Mouse (Mus musculus) Patski (cell line): ENCODE results near the gene Actr10. TPM values are rescaled to one million over a fixed set of nuclear protein-coding genes. Genes with fewer than 3 reads are reported as not detected.

Experiments used
- ATAC-seq: fragments of 100-300 bp; one replicate; pipeline ENCODE4 v1.8.0; 2021
- CTCF ChIA-PET: fragments of 350-600 bp; sonication (Branson Sonifier 250); formaldehyde crosslinking; loops from one replicate; lab custom pipeline; 2022; ENCODE audit warnings: inconsistent platforms; lab: Charles Lee
- POLR2A ChIA-PET: fragments of 350-600 bp; sonication (Branson Sonifier 250); formaldehyde crosslinking; loops from one replicate; lab custom pipeline; 2022; ENCODE audit warnings: antibody characterized with exemption, inconsistent platforms; lab: Charles Lee
- DNase-seq: peaks from one replicate; pipeline ENCODE4 v3.0.0-alpha.2; 2011; ENCODE audit warnings: low read depth, low spot score
- H3K27me3 ChIP-seq: fragments of 371-371 bp; one replicate; pipeline ENCODE4 v1.5.1; 2021
- CTCF ChIP-seq: fragments of 100-300 bp; IDR thresholded peaks from one replicate; pipeline ENCODE4 v1.5.1; 2021
- in situ Hi-C: fragments of 300-500 bp; cut with MboI; formaldehyde crosslinking; loops from 3 replicates; pipeline ENCODE4 v1.11.1; 2018; ENCODE audit warnings: low pct_unique_long_range_greater_than_20kb, mixed read lengths
- polyA plus RNA-seq: library from polyadenylated mRNA; unstranded; gene quantifications from one replicate; pipeline ENCODE4 v1.2.3, GENCODE M21; 2021

The Actr10 gene
- polyA plus RNA-seq, 1 experiment from 2014 or later: 203 TPM

DNA sequence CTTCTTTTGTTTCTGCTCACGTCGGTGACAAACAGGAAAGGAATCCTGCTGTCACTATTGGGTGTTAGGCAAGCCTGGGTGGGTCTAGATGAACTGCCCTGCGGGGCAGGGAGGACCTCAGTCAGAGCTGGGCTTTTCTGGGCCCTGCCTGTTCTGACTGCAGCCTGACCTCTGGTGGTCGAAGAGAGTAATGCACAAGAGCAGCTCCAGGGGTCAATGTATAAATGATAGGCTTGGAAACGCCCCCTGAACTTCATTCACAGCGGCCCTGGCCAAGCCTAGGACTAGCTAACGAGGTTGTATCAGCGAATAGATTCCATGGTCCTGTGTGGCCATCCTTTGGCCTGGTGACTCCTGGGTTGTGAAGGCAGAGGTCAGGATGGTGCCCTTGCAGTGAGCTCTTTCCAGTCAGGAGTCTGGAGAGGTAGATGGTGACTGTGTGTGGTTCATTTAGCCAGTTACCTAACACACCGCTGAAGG lies 27.4 kb upstream of the Actr10 start:
- POLR2A ChIA-PET: no interaction called here
- in situ Hi-C loops: loop anchor here (5.0 to 10.0 kb wide), 2 partner anchors 145 to 413 kb away; no protein-coding TSS in a partner anchor

DNA sequence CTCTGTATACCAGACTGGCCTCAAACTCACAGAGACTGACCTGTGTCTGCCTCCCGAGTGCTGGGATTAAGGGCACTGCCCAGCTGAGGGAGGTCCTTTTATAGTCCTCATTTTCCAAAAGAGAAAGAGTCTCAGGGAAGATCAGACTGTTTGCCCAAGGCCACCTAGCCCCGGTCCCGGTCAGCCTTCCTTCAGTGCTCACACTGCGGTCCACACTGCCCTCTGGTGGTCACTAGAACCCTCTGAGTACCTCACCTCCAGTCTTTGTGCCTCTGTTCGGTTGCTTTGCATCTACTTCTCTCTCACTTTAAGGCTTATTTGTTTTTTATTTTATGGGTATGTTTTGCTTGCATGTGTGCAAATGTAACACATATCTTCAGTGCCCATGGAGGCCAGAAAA lies 26.6 kb upstream of the Actr10 start:
- ATAC-seq (peak; percentile 52), DNase-seq (no peak)
- in situ Hi-C loops: loop anchor here (5.0 to 10.0 kb wide), 2 partner anchors 146 to 414 kb away; no protein-coding TSS in a partner anchor
- TF ChIP-seq CTCF: peak; percentile 93
- POLR2A ChIA-PET: no interaction called here
- no peaks in the 10 kb centered on the region for H3K27me3 ChIP-seq
- CTCF ChIA-PET: interaction anchor here (0.7 to 2.8 kb wide), 16 partner anchors 15 to 419 kb away, joined by 3 to 48 read pairs (median 6); no protein-coding TSS in a partner anchor

More for the DNA sequence above, 27.4 kb upstream of the Actr10 start:
- no peaks in the 10 kb centered on the region for H3K27me3 ChIP-seq
- peak; percentile 89 for TF ChIP-seq CTCF
- ATAC-seq (peak; percentile 85), DNase-seq (peak; percentile 44)
- CTCF ChIA-PET: interaction anchor here (0.7 to 2.8 kb wide), 24 partner anchors 14 to 418 kb away, joined by 3 to 48 read pairs (median 5); no protein-coding TSS in a partner anchor

GRCm38 (mm10) chr12:70911676-70912379 lies 25.8 kb upstream of the Actr10 start:
- H3K27me3 ChIP-seq: no peaks in the 10 kb centered on the region
- in situ Hi-C loops: loop anchor here (5.0 to 10.0 kb wide), 2 partner anchors 147 to 415 kb away; no protein-coding TSS in a partner anchor
- no peak for TF ChIP-seq CTCF
- CTCF ChIA-PET: interaction anchor here (0.7 to 2.8 kb wide), 6 partner anchors 59 to 420 kb away, joined by 3 to 48 read pairs (median 8); no protein-coding TSS in a partner anchor
- DNase-seq: no peak
- POLR2A ChIA-PET: no interaction called here
- no peak for ATAC-seq

DNA sequence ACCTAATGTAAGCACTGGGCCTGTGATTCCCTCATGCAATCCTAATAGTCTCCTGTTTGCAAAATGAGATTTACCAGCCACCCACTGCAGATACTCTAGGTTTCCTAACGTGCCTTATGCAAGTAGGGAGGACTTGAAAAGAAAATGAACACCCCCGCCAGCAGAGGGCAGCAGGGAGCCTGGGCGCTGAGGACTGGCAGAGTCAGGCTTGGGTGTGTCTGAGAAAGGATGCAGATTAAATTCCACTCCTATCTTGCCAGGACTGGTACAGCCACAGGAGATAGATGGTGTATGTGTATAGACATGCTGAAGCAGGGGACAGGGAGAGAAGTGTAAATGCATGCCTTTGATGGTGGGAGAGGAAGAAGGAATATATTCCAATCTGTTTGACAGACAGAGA lies 24.2 kb upstream of the Actr10 start:
- no peak for ATAC-seq
- POLR2A ChIA-PET: no interaction called here
- in situ Hi-C loops: loop anchor here (5.0 to 10.0 kb wide), 2 partner anchors 149 to 416 kb away; no protein-coding TSS in a partner anchor
- no peaks in the 10 kb centered on the region for H3K27me3 ChIP-seq
- DNase-seq: no peak
- CTCF ChIA-PET: interaction anchor here (0.8 to 1.5 kb wide), 3 partner anchors 417 to 418 kb away, joined by 3 to 6 read pairs (median 5); no protein-coding TSS in a partner anchor
- peak; percentile 87 for TF ChIP-seq CTCF

DNA sequence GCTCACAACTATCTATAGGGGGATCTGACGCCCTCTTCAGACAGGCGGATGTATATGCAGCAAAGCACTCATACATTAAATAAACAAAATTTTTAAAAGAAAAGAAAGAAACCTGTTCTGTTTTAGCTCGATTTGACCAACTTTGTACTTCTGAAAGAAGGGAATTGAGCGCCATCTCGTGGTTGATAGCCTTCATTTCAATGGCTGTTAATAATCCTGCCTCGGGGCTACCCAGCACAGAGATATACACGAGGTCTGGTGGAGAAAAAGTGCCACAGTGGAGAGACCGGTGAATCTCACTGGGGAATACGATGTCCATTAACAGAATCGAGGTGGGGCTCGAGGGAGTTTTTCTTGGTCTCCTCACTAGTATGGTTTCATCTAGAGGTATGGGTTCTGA lies 23.3 kb upstream of the Actr10 start:
- DNase-seq (no peak), ATAC-seq (no peak)
- no peaks in the 10 kb centered on the region for H3K27me3 ChIP-seq
- POLR2A ChIA-PET: interaction anchor here (0.6 to 0.7 kb wide), 3 partner anchors 31 to 404 kb away, joined by 3 read pairs; no protein-coding TSS in a partner anchor
- peak; percentile 62 for TF ChIP-seq CTCF
- CTCF ChIA-PET: interaction anchor here (0.8 to 1.5 kb wide), 2 partner anchors 418 to 419 kb away, joined by 5 to 6 read pairs; no protein-coding TSS in a partner anchor
- in situ Hi-C loops: loop anchor here (5.0 to 10.0 kb wide), 2 partner anchors 150 to 417 kb away; no protein-coding TSS in a partner anchor

DNA sequence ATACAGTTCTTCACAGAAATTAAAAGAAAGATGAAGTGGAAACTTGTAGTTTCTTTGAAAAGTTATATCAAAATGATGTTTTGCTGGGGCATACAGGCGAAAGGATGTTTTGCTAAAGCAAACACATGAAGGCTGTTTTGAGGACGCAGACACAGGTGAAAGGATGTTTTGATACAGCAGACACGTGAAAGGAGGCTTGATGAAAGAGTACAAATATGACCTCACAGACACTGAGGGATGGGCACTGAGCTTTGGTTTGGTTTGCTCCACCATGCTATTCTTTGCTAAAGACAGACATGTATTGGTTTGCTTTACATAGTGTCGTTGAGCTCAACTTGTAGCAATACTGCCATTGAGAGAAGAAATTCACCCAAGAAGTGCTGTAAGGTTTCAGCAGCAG lies 7.9 kb upstream of the Actr10 start:
- ChIA-PET CTCF (no interaction called here), POLR2A (no interaction called here)
- H3K27me3 ChIP-seq: peaks cover 27% of the 10 kb centered on the region
- in situ Hi-C loops: loop anchor here (25.0 kb wide), 2 partner anchors 692 to 992 kb away; partner anchors contain the start of gene Pygl
- ATAC-seq (no peak), DNase-seq (no peak)
- no peak for TF ChIP-seq CTCF

- DNase-seq: no peak
- POLR2A ChIA-PET: no interaction called here
Observed at GRCm38 (mm10) chr12:70937150-70937549, 507 bp upstream of the Actr10 start.

DNA sequence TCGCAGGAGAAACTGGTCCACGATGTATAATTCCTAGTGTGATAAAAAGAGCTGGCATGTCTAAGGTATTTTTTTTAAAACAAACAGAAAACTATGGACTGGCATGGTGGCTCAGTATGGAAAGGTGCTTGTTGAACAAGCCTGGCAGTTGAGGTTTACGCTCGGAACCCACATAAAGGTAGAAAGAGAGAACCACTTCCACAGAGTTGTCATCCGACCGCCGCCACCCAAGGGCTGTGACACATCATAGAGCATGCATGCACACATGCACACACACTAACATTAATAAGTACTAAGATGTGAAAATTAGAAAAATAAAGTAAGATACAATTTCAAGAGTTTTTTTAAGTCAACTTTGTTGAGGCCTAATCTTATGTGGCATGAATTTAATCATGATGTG lies 3.1 kb downstream of the Actr10 start:
- in situ Hi-C loops: loop anchor here (25.0 kb wide), 2 partner anchors 704 to 1004 kb away; partner anchors contain the start of gene Pygl
- ChIA-PET POLR2A (interaction anchor here (0.5 kb wide), 1 partner anchor 486 kb away, joined by 5 read pairs; no protein-coding TSS in a partner anchor), CTCF (no interaction called here)

More at GRCm38 (mm10) chr12:70937150-70937549, 507 bp upstream of the Actr10 start:
- no peak for TF ChIP-seq CTCF
- peak; percentile 1 for ATAC-seq
- in situ Hi-C loops: loop anchor here (25.0 kb wide), 2 partner anchors 700 to 1000 kb away; partner anchors contain the start of gene Pygl
- H3K27me3 ChIP-seq: peaks cover 1% of the 10 kb centered on the region
- CTCF ChIA-PET: no interaction called here

DNA sequence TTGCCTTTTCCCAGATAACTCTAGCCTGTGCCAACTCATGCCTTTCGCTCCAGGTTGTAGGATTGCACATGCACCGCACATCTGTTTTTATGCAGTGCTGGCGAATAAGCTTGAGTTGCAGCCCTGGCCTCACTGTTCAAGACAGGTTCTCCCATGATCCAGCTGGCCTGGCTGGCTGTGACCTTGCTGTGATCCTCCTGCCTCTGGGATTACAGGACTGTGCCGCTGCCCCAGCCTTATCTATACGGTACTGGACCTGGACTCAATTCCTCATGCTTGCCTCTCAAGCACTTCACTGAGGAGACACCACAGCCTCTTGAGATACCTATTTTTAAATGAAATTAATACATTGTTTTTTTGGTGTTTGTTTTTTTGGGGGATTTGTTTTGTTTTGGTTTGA lies 6.5 kb downstream of the Actr10 start:
- POLR2A ChIA-PET: no interaction called here
- CTCF ChIA-PET: interaction anchor here (1.4 kb wide), 1 partner anchor 8 kb away, joined by 6 read pairs; no protein-coding TSS in a partner anchor
- no peak for ATAC-seq
- no peaks in the 10 kb centered on the region for H3K27me3 ChIP-seq
- DNase-seq: no peak
- in situ Hi-C loops: loop anchor here (25.0 kb wide), 2 partner anchors 707 to 1007 kb away; partner anchors contain the start of gene Pygl
- no peak for TF ChIP-seq CTCF

More for the DNA sequence above, 3.1 kb downstream of the Actr10 start:
- no peak for ATAC-seq
- no peaks in the 10 kb centered on the region for H3K27me3 ChIP-seq
- no peak for TF ChIP-seq CTCF
- DNase-seq: no peak
